ENCODE assay signal across 8 mouse cellular contexts in genomic region chr5:66730621-66731301, GRCm38 (mm10). TPM values are rescaled to one million over a fixed set of nuclear protein-coding genes. Genes with fewer than 3 reads are reported as not detected.
DNase-seq lines count a peak whose midpoint lies in the region; ATAC-seq lines count a peak whose summit lies in the region.

No protein-coding gene starts in this region.

- WGBS in hindbrain, embryonic 13.5 days, result 20% methylated on average over 11 of the region's 11 CpGs
- WGBS in neural tube, embryonic 14.5 days, result 14% methylated on average over 11 of the region's 11 CpGs

- peak; percentile 89 for ATAC-seq in hindbrain, embryonic 13.5 days (ENCODE audit: low FRiP score)
- ATAC-seq in neural tube, embryonic 14.5 days (ENCODE audit: low read depth), result peak; percentile 94

- H3K4me1 ChIP-seq in hindbrain, embryonic 13.5 days (replicated peaks), result peaks cover 4% of the 10 kb centered on the region; the same call in 1 of the 2 replicates
- peaks cover 5% of the 10 kb centered on the region; the same call in 1 of the 2 replicates for H3K4me1 ChIP-seq in neural tube, embryonic 14.5 days (ENCODE audit: control insufficient read depth, insufficient read depth, low read length)

- peak overlapping the region; percentile 49; the same call in 1 of the 2 replicates for H3K27ac ChIP-seq in hindbrain, embryonic 13.5 days
- no peak overlapping the region for H3K27ac ChIP-seq in neural tube, embryonic 14.5 days (ENCODE audit: low read depth, low read length)

- H3K9me3 ChIP-seq in hindbrain, embryonic 13.5 days, result no peaks in the 10 kb centered on the region
- no peaks in the 10 kb centered on the region for H3K9me3 ChIP-seq in neural tube, embryonic 14.5 days (ENCODE audit: control insufficient read depth, low read length)

- H3K9ac ChIP-seq in hindbrain, embryonic 13.5 days, result no peak overlapping the region
- H3K9ac ChIP-seq in neural tube, embryonic 14.5 days (replicated peaks; ENCODE audit: low read depth, low read length), result no peak overlapping the region

- H3K36me3 ChIP-seq in hindbrain, embryonic 13.5 days, result no peaks in the 10 kb centered on the region
- no peaks in the 10 kb centered on the region for H3K36me3 ChIP-seq in neural tube, embryonic 14.5 days (ENCODE audit: control insufficient read depth, insufficient read depth, low read length)

- H3K27me3 ChIP-seq in hindbrain, embryonic 13.5 days, result no peaks in the 10 kb centered on the region
- no peaks in the 10 kb centered on the region for H3K27me3 ChIP-seq in neural tube, embryonic 14.5 days (ENCODE audit: control insufficient read depth, insufficient read depth, low read length)

- H3K4me2 ChIP-seq in hindbrain, embryonic 13.5 days, result peak overlapping the region; percentile 30
- peak overlapping the region; percentile 4; the same call in 1 of the 2 replicates for H3K4me2 ChIP-seq in neural tube, embryonic 14.5 days (ENCODE audit: low read depth, low read length)

- H3K4me3 ChIP-seq in hindbrain, embryonic 13.5 days, result peak overlapping the region; percentile 2; the same call in 1 of the 2 replicates
- H3K4me3 ChIP-seq in neural tube, embryonic 14.5 days (ENCODE audit: low read depth, low read length), result no peak overlapping the region

- DNase-seq in heart, postnatal 4 days, result peak; percentile 42
- no peak for DNase-seq in heart, adult 9 months (ENCODE audit: low spot score in 2 of 2)
- peak; percentile 88 for DNase-seq in embryo, embryonic 10.5 days (ENCODE audit: low spot score)
- DNase-seq in left cerebral cortex, adult 11 months (ENCODE audit: low spot score), result peak; percentile 66
- no peak for DNase-seq in spleen, postnatal 36 days (ENCODE audit: low spot score in 2 of 2)
- DNase-seq in adipocyte (ENCODE audit: low spot score), result no peak

RNA-seq across cellular contexts. Expression of gene Limch1, which starts 14.9 kb away (rescaled TPM):
- 100 to 1,000 TPM; 102 TPM for total RNA-seq in heart, postnatal 4 days (2021)
- 49.0 and 52.0 TPM in 2 replicates for polyA plus RNA-seq in hindbrain, embryonic 13.5 days (2015; fragmentation: Nextera tagmentation; extraction: Ambion mirVana)
- polyA plus RNA-seq in neural tube, embryonic 14.5 days (2014; fragmentation: Nextera tagmentation; extraction: Ambion mirVana), result 81.8 and 84.9 TPM in 2 replicates

RNA-seq across cellular contexts. Expression of gene Uchl1, which starts 54.9 kb away (rescaled TPM):
- total RNA-seq in heart, postnatal 4 days (2021), result 10 to 100 TPM; 28.4 to 32.1 TPM
- polyA plus RNA-seq in hindbrain, embryonic 13.5 days (2015; fragmentation: Nextera tagmentation; extraction: Ambion mirVana), result 1,231 and 1,258 TPM in 2 replicates
- polyA plus RNA-seq in neural tube, embryonic 14.5 days (2014; fragmentation: Nextera tagmentation; extraction: Ambion mirVana), result 1,348 and 1,396 TPM in 2 replicates

Comparison
In these comparisons a context has a peak if more than half of its experiments do, and no peak if none do; other contexts are left out.
1. DNase-seq: peak in heart, postnatal 4 days (single experiment), embryo, embryonic 10.5 days (single experiment) and left cerebral cortex, adult 11 months (single experiment); none in heart, adult 9 months (0 of 2), spleen, postnatal 36 days (0 of 2) and adipocyte (single experiment).